Mouse (Mus musculus) embryonic fibroblast, embryonic 13.5 days (primary cell): ENCODE measurements around the gene Gdf10.

Experiments used
- CTCF ChIP-seq: IDR thresholded peaks from 2 replicates; pipeline ENCODE4 v1.5.1; 2011; ENCODE audit warnings: mild to moderate bottlenecking, control low read depth, low read length, moderate library complexity, borderline replicate concordance; ENCODE audit not compliant: insufficient read depth
- POLR2A ChIP-seq: IDR thresholded peaks from 2 replicates; pipeline ENCODE4 v1.6.1; 2011; ENCODE audit warnings: low read depth, mild to moderate bottlenecking, control low read depth, low read length, moderate library complexity

DNA sequence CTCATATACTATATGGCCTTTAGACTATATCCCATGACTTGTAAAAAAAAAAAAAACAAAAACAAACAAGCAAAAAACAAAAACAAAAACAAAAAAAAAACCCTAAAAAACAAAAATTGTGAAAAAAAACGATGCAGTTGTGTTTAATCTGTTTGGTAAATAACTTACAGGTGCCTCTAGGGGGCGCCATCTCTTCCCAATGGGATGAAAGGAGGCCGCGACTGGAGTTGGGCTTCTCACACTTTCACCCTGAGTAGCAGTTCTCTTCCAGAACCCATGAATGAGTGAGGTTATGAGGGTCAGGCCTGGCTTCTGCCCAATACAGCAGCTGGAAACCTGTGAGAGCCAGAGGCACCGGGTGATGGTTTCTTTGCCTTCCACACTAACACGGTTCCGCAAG, 42.3 kb downstream of the Gdf10 start:
- no peak for TF ChIP-seq CTCF
- no peak for TF ChIP-seq POLR2A
